Mouse (Mus musculus) cerebellum, adult 2 months (tissue): ENCODE measurements around the gene Parl. TPM values are rescaled to one million over a fixed set of nuclear protein-coding genes. Genes with fewer than 3 reads are reported as not detected.

Experiments
- DNase-seq, 2 experiments: peaks; one replicate each; pipeline ENCODE4 v3.0.0; 2021
- H3K27ac ChIP-seq: fragments of 200-500 bp; 2 replicates; pipeline ENCODE4 v1.5.1; 2012; ENCODE audit warnings: low read length, control low read depth, inconsistent platforms; ENCODE audit not compliant: insufficient read depth
- H3K27me3 ChIP-seq: fragments of 200-500 bp; 2 replicates; pipeline ENCODE4 v1.6.1; 2012; ENCODE audit warnings: inconsistent platforms, mild to moderate bottlenecking, low read length, moderate library complexity; ENCODE audit not compliant: control insufficient read depth, insufficient read depth
- H3K4me1 ChIP-seq: fragments of 200-500 bp; 2 replicates; pipeline ENCODE4 v1.6.1; 2011; ENCODE audit warnings: low read length; ENCODE audit not compliant: control insufficient read depth, insufficient read depth
- H3K4me3 ChIP-seq: fragments of 200-500 bp; replicated peaks from 2 replicates; pipeline ENCODE3; 2011; ENCODE audit warnings: mild to moderate bottlenecking, low read depth, low read length, control low read depth; ENCODE audit not compliant: insufficient read depth
- CTCF ChIP-seq: fragments of 200-500 bp; IDR thresholded peaks from 2 replicates; pipeline ENCODE4 v1.5.1; 2011; ENCODE audit warnings: low read depth, mild to moderate bottlenecking, control low read depth, low read length, moderate library complexity, borderline replicate concordance; ENCODE audit not compliant: insufficient read depth
- POLR2A ChIP-seq: fragments of 200-500 bp; IDR thresholded peaks from 2 replicates; pipeline ENCODE4 v1.6.1; 2011; ENCODE audit warnings: low read length, control low read depth, borderline replicate concordance; ENCODE audit not compliant: insufficient read depth
- WGBS: fragments of 180-500 bp; shearing (Covaris S2); methylation state at CpG from one replicate; pipeline ENCODE4 v1.1.7; 2018; 5-methylcytosine and 5-hydroxymethylcytosine counted together
- polyA plus RNA-seq: library from polyadenylated mRNA; depleted of rRNA; stranded (reverse); fragments of >200 nt; gene quantifications from 2 replicates; pipeline ENCODE4 v1.2.3, GENCODE M21; 2012; rRNA removed

Parl gene
- polyA plus RNA-seq, 1 experiment, result 76.3 TPM

DNA sequence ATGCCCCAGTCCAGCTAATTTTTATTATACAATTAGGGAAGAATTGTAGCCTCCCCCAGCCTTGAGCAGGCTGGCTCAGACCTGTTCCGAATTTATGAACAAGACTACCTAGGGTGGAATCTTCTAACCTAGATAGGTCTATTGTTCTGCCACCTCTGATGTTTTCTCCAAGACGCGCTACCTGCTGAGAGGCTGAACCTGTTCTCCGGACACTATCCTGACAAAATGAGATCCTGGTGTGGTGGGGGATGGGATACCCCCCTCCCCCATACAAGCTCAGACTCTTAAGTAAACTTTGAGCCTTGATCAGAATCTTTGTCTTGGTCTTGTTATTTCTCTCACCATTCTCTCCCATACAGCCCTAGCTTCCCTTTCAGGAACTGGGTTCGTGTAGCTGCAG lies 44.3 kb downstream of the Parl start:
- DNase-seq, result no peak
- H3K4me3 ChIP-seq, result no peak overlapping the region
- TF ChIP-seq CTCF, result no peak
- no peak for TF ChIP-seq POLR2A
- H3K4me1 ChIP-seq, result no peaks in the 10 kb centered on the region
- H3K27me3 ChIP-seq, result no peaks in the 10 kb centered on the region
- 75% methylated on average over 5 of the region's 5 CpGs for WGBS
- H3K27ac ChIP-seq, result no peak overlapping the region

DNA sequence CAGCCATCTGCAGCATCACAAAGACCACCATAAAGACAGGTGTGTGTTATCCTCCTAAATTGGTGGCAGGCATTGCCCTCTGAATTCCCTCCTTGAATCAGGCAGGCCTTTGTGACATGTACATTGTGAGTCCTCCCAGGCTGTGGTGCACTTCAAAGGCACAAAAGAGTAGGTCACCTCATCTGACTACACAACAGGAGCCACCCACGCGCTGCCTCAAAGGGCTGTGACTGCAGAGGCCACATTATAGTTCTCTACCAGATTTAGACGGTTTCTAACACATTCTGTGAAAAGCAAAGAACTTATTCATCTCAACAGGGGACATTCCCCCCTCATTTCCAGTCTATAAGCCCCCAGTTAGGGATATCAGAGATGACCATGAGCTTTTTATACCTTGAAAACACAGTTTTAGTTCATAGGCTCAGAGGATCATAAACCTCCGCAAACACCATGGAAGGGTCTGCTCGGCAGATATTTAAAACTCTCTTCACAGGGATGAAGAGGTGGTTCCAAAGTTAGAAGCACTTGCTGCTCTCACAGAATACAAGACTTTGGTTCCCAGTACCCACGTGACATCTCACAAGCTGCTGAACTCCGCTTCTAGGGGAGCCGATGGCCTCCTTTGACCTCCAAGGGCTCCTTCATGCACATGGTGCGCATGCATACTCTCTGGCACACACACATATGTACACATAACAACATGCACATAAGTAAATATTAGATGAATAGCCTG lies 53.6 kb downstream of the Parl start:
- 86% methylated on average over 9 of the region's 9 CpGs for WGBS
- H3K4me1 ChIP-seq, result no peaks in the 10 kb centered on the region
- no peaks in the 10 kb centered on the region for H3K27me3 ChIP-seq
- no peak overlapping the region for H3K27ac ChIP-seq
- TF ChIP-seq POLR2A (no peak), CTCF (no peak)
- H3K4me3 ChIP-seq, result no peak overlapping the region
- no peak for DNase-seq

DNA sequence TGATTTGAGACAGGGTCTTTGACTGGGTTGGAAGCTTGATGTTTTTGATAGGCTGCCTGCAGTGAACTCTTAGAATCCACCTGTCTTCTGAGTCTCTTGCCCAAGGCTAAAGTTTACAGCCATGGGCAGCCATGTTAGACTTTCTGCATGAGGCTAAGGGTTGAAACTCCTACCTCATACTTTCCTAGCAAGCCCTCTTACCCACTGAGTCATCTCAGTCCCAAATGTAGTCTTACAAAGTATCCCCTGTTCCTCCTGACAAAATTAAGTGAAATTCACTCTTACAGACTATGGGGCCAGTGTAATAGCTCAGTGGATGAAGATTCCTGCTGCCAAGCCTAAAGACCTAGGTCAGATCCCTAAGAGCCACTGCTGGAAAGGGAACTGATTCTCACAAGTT lies 55.1 kb downstream of the Parl start:
- DNase-seq, result no peak
- H3K27ac ChIP-seq, result no peak overlapping the region
- H3K4me3 ChIP-seq, result no peak overlapping the region
- H3K4me1 ChIP-seq, result peaks cover under 1% of the 10 kb centered on the region; the same call in 1 of the 2 replicates
- no peaks in the 10 kb centered on the region for H3K27me3 ChIP-seq
- TF ChIP-seq CTCF (no peak), POLR2A (no peak)

DNA sequence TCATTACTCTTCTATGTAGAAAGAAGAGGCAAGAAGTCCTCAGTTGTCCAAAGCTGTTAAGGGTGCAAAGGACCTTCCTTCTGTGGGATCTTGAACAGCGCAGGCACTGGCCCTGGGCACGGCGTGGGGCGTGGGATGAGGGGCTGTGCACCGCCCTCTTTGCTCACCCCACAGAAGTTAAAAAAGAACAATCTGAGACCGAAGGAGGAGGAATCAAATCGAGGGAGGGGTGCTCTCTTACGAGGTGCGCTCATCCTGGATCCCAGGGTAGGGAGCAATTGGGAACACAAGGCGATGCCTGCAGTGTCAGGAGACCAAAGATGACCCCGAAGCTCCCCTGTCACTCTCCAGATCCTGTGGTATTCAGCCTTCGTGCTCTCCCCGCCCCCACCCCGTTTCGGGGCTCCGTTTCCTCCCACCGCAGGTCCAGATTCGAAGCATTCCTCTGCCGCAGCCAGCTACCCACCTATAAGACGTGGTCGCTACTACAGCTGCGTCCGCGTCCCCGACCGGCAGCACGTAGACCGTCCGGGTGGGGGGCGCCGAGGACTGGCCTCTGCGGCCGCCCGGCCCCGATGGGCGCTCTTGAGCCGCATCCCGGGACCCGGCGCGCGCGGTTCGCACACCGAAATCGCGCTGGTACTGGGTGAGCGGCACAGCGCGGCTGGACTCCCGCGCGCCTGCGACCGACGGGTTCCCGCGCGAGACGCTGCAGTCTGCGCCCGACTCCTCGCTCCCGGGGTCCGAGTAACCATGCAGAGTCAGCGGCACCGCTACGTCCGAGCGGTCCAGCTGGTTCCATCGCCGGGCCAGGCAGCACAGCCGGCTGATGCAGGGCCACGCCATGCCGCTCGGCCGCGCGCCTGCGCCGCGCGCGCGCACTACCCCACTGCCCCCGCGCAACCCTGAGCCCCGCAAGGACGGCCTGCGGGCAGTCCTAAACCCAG lies 61.4 kb downstream of the Parl start, which contains the start of gene Map6d1:
Gene Map6d1 (minus strand): TSS at position 891 of the 947 bp plus-strand sequence.
- peak; percentile 83 to 87 for DNase-seq
- TF ChIP-seq POLR2A (peak; percentile 88), CTCF (no peak)
- H3K4me3 ChIP-seq, result peak within 1 kb of the TSS; percentile 79
- under 1% methylated on average over 85 of the region's 90 CpGs for WGBS
- H3K27me3 ChIP-seq, result no peaks in the 10 kb centered on the region
- peak within 1 kb of the TSS; percentile 85 for H3K27ac ChIP-seq
- H3K4me1 ChIP-seq, result peaks cover 23% of the 10 kb centered on the region

- WGBS, result 4% methylated on average over 4 of the region's 4 CpGs
- Histone ChIP-seq H3K4me3 (no peak overlapping the region), H3K27me3 (no peaks in the 10 kb centered on the region), H3K27ac (peak overlapping the region; percentile 74), H3K4me1 (peaks cover 23% of the 10 kb centered on the region)
- no peak for TF ChIP-seq CTCF
- TF ChIP-seq POLR2A, result no peak
- peak in 1 of 2 experiments; percentile 37 for DNase-seq
These were observed 63.5 kb downstream of the Parl start for GRCm38 (mm10) chr16:20238646-20239045.

- peak; percentile 57 to 71 for DNase-seq
- H3K27me3 ChIP-seq, result no peaks in the 10 kb centered on the region
- TF ChIP-seq POLR2A (peak; percentile 22; the same call in 1 of the 2 replicates), CTCF (no peak)
- H3K4me3 ChIP-seq, result no peak overlapping the region
- H3K4me1 ChIP-seq, result peaks cover 23% of the 10 kb centered on the region
- 4% methylated on average over 4 of the region's 4 CpGs for WGBS
- peak overlapping the region; percentile 71 for H3K27ac ChIP-seq
These were observed 64.8 kb downstream of the Parl start for GRCm38 (mm10) chr16:20237426-20237825.

DNA sequence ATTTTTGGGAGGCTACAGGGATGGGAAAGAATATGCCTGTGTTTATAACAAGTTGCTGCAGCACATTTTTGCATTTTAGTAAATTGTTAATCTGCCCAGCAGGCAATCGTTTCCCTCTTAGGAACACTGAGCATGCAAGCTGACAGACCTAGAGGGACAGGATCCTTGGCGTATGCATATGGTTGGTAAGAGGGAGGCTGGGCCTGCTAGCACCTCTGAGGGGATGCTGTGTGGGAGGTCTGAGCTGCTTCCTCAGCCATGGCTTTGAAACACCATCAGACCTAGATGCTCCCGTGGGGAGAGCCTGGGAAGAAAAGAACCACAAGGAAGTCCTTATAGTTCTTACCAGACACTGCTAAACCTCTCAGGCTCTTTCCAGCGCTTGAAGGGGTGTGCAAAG lies 67.8 kb downstream of the Parl start:
- TF ChIP-seq POLR2A (no peak), CTCF (no peak)
- H3K27me3 ChIP-seq, result no peaks in the 10 kb centered on the region
- H3K4me3 ChIP-seq, result no peak overlapping the region
- no peak for DNase-seq
- H3K4me1 ChIP-seq, result peaks cover 18% of the 10 kb centered on the region
- no peak overlapping the region for H3K27ac ChIP-seq
- WGBS, result 38% methylated on average over 4 of the region's 4 CpGs

Other genes starting within 250 kb of the Parl start
- 26.6 and 27.0 TPM in 2 replicates for gene Klhl24, start 204.8 kb downstream of the Parl start, polyA plus RNA-seq
- 27.1 and 32.9 TPM in 2 replicates for gene Yeats2, start 161.3 kb downstream of the Parl start, polyA plus RNA-seq
- gene Map6d1, start 61.0 kb downstream of the Parl start, polyA plus RNA-seq, result 67.4 and 70.1 TPM in 2 replicates
- not detected in 2 replicates for gene Cyp2ab1, start 23.0 kb upstream of the Parl start, polyA plus RNA-seq
- 251 and 263 TPM in 2 replicates for gene Abcc5, start 124.0 kb upstream of the Parl start, polyA plus RNA-seq
- gene Eif2b5, start 196.4 kb upstream of the Parl start, polyA plus RNA-seq, result 52.4 and 53.3 TPM in 2 replicates
- gene Dvl3, start 214.6 kb upstream of the Parl start, polyA plus RNA-seq, result 60.2 and 66.5 TPM in 2 replicates
- 1,156 and 1,178 TPM in 2 replicates for gene Ap2m1, start 233.1 kb upstream of the Parl start, polyA plus RNA-seq
- 107 and 112 TPM in 2 replicates for gene Abcf3, start 246.2 kb upstream of the Parl start, polyA plus RNA-seq